In the genomic region with DNA sequence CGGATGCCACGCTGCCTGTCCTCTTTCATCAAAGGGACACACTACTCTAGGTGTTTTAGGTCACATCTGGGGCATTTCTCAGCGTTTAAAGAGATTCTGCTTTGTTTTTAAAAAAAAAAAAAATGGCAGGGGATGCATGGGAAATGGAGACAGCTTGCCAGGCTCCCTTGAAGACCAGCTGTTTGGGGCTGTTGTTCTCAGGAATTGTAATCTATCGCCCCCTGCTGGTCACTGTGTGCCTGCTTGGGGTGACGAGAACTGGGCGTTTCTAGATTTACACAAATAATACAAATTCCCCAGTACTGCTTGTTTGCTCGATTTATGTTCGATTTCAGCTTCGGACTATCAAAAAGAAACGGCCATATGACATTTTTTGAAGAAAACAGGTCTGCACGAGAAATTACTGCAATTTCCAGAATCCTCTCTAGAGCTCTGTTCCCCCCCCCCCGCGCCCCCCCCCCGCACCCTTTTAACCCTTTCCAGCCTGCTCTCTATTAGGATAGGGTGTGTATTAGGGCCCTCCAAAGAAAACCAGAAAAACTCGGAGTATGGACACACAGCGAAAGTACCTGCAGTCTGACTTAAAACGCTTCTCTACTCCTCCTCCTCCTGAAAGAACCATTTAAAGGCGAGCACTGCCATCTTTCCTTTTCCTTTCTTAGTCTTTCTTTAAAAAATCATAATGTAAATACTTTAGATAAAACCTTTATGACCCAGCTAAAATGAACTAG, we compare ENCODE assay signal across 8 mouse cellular contexts. TPM values are rescaled to one million over a fixed set of nuclear protein-coding genes. Genes with fewer than 3 reads are reported as not detected.
DNase-seq lines count a peak whose midpoint lies in the region; ATAC-seq and TF ChIP-seq lines count a peak whose summit lies in the region.

No protein-coding gene starts in this region.

- no peaks in the 10 kb centered on the region for H3K9me3 ChIP-seq in kidney, embryonic 15.5 days (replicated peaks)
- no peaks in the 10 kb centered on the region for H3K9me3 ChIP-seq in intestine, postnatal 0 days (ENCODE audit: control insufficient read depth)
- H3K9me3 ChIP-seq in neural tube, embryonic 11.5 days (ENCODE audit: control insufficient read depth, low read length) = no peaks in the 10 kb centered on the region

- peak; percentile 85 for TF ChIP-seq CTCF in kidney, adult 2 months (conservative IDR thresholded peaks at IDR 0.05; ENCODE audit: insufficient read depth, insufficient read length, low read depth, low read length)
- TF ChIP-seq CTCF in intestine, postnatal 0 days (IDR thresholded peaks at IDR 0.05; ENCODE audit: low read depth) = peak; percentile 87
- TF ChIP-seq CTCF in liver, adult 2 months (IDR thresholded peaks at IDR 0.05; ENCODE audit: low read depth, low read length) = peak; percentile 83

- no peak; the same call in 1 of the 2 replicates for ATAC-seq in kidney, embryonic 15.5 days (replicated peaks; ENCODE audit: low FRiP score)
- ATAC-seq in intestine, postnatal 0 days = no peak
- ATAC-seq in neural tube, embryonic 11.5 days (ENCODE audit: insufficient read depth, low FRiP score, low TSS enrichment) = no peak

- DNase-seq in kidney, adult 2 months = peak; percentile 83
- DNase-seq in cerebellum, adult 8-10 months = peak; percentile 55
- peak; percentile 74 to 86 for DNase-seq in frontal cortex, postnatal 10 days (ENCODE audit: low spot score in 2 of 2)
- peak; percentile 56 for DNase-seq in liver, adult 2 months (ENCODE audit: extremely low read depth, low read depth, low spot score)
- DNase-seq in neural tube, embryonic 11.5 days (ENCODE audit: low spot score) = peak; percentile 88
- DNase-seq in splenic B cell, adult 2 months (ENCODE audit: low read depth, low spot score) = peak; percentile 94

- WGBS in kidney, adult 2 months = 5% methylated on average over 17 of the region's 18 CpGs
- WGBS in kidney, embryonic 15.5 days = 6% methylated on average over 18 of the region's 18 CpGs
- 7% methylated on average over 17 of the region's 18 CpGs for WGBS in intestine, postnatal 0 days
- 10% methylated on average over 18 of the region's 18 CpGs for WGBS in liver, adult 2 months
- WGBS in neural tube, embryonic 11.5 days = 6% methylated on average over 17 of the region's 18 CpGs

- no peaks in the 10 kb centered on the region for H3K4me1 ChIP-seq in kidney, adult 2 months (ENCODE audit: control insufficient read depth, insufficient read depth, low read length)
- peaks cover 32% of the 10 kb centered on the region for H3K4me1 ChIP-seq in kidney, embryonic 15.5 days
- no peaks in the 10 kb centered on the region for H3K4me1 ChIP-seq in intestine, postnatal 0 days (replicated peaks; ENCODE audit: control insufficient read depth, insufficient read depth, low read length)
- no peaks in the 10 kb centered on the region for H3K4me1 ChIP-seq in liver, adult 2 months (ENCODE audit: control insufficient read depth, insufficient read depth, low read length)
- H3K4me1 ChIP-seq in neural tube, embryonic 11.5 days (ENCODE audit: control insufficient read depth, insufficient read depth, low read length) = peaks cover 9% of the 10 kb centered on the region

- H3K4me3 ChIP-seq in kidney, adult 2 months (ENCODE audit: insufficient read depth, low read depth, low read length) = no peak overlapping the region
- H3K4me3 ChIP-seq in kidney, embryonic 15.5 days (replicated peaks) = no peak overlapping the region
- H3K4me3 ChIP-seq in intestine, postnatal 0 days (ENCODE audit: low read depth, low read length) = no peak overlapping the region
- no peak overlapping the region for H3K4me3 ChIP-seq in liver, adult 2 months (ENCODE audit: insufficient read depth, low read depth, low read length)
- H3K4me3 ChIP-seq in neural tube, embryonic 11.5 days (ENCODE audit: low read depth, low read length) = no peak overlapping the region

- H3K4me2 ChIP-seq in kidney, embryonic 15.5 days = no peak overlapping the region
- no peak overlapping the region for H3K4me2 ChIP-seq in intestine, postnatal 0 days (replicated peaks; ENCODE audit: low read depth)
- no peak overlapping the region for H3K4me2 ChIP-seq in neural tube, embryonic 11.5 days (ENCODE audit: low read depth)

- peaks cover 5% of the 10 kb centered on the region; the same call in 1 of the 2 replicates for H3K27me3 ChIP-seq in kidney, adult 2 months (replicated peaks; ENCODE audit: control insufficient read depth, insufficient read depth, low read length)
- peaks cover 61% of the 10 kb centered on the region for H3K27me3 ChIP-seq in kidney, embryonic 15.5 days
- H3K27me3 ChIP-seq in intestine, postnatal 0 days (replicated peaks; ENCODE audit: control insufficient read depth, insufficient read depth, low read length) = peaks cover 53% of the 10 kb centered on the region
- peaks cover 16% of the 10 kb centered on the region; the same call in 1 of the 2 replicates for H3K27me3 ChIP-seq in liver, adult 2 months (ENCODE audit: control insufficient read depth, insufficient read depth, low read length)
- H3K27me3 ChIP-seq in neural tube, embryonic 11.5 days (ENCODE audit: control insufficient read depth, insufficient read depth, low read length) = peaks cover 45% of the 10 kb centered on the region
- H3K27me3 ChIP-seq in splenic B cell, adult 2 months (ENCODE audit: control insufficient read depth, insufficient read depth, low read length, poor library complexity, severe bottlenecking) = peaks cover 3% of the 10 kb centered on the region; the same call in 1 of the 2 replicates

- no peak overlapping the region for H3K9ac ChIP-seq in kidney, embryonic 15.5 days
- no peak overlapping the region for H3K9ac ChIP-seq in intestine, postnatal 0 days (ENCODE audit: low read depth, low read length)
- H3K9ac ChIP-seq in liver, adult 2 months (ENCODE audit: low read depth, low read length) = no peak overlapping the region
- H3K9ac ChIP-seq in neural tube, embryonic 11.5 days (ENCODE audit: low read length) = no peak overlapping the region

- TF ChIP-seq POLR2A in kidney, adult 2 months (IDR thresholded peaks at IDR 0.05; ENCODE audit: low read depth, low read length) = no peak
- no peak for TF ChIP-seq POLR2A in liver, adult 2 months (IDR thresholded peaks at IDR 0.05; ENCODE audit: extremely low read depth, insufficient read depth, low read length)

- no peaks in the 10 kb centered on the region for H3K79me2 ChIP-seq in liver, adult 2 months (ENCODE audit: control insufficient read depth, insufficient read depth, low read length)

- H3K36me3 ChIP-seq in kidney, adult 2 months (ENCODE audit: control insufficient read depth, insufficient read depth, low read length) = no peaks in the 10 kb centered on the region
- no peaks in the 10 kb centered on the region for H3K36me3 ChIP-seq in kidney, embryonic 15.5 days
- no peaks in the 10 kb centered on the region for H3K36me3 ChIP-seq in intestine, postnatal 0 days (ENCODE audit: control insufficient read depth, insufficient read depth)
- no peaks in the 10 kb centered on the region for H3K36me3 ChIP-seq in liver, adult 2 months (ENCODE audit: control insufficient read depth, insufficient read depth, low read length)
- H3K36me3 ChIP-seq in neural tube, embryonic 11.5 days (ENCODE audit: control insufficient read depth, insufficient read depth, low read length) = no peaks in the 10 kb centered on the region
- H3K36me3 ChIP-seq in splenic B cell, adult 2 months (ENCODE audit: control insufficient read depth, insufficient read depth, low read length, poor library complexity, severe bottlenecking) = no peaks in the 10 kb centered on the region

- H3K27ac ChIP-seq in kidney, adult 2 months (ENCODE audit: insufficient read depth, low read depth, low read length) = no peak overlapping the region
- no peak overlapping the region for H3K27ac ChIP-seq in kidney, embryonic 15.5 days
- no peak overlapping the region for H3K27ac ChIP-seq in intestine, postnatal 0 days (ENCODE audit: low read depth, low read length)
- H3K27ac ChIP-seq in liver, adult 2 months (replicated peaks; ENCODE audit: insufficient read depth, low read depth, low read length) = no peak overlapping the region
- H3K27ac ChIP-seq in neural tube, embryonic 11.5 days (ENCODE audit: low read depth, low read length) = no peak overlapping the region

RNA-seq across cellular contexts. Expression of gene Gad1, which starts 5.4 kb away (rescaled TPM):
- 0.31 and 1.5 TPM in 2 replicates for polyA plus RNA-seq in kidney, adult 2 months (2012; rRNA removed)
- polyA plus RNA-seq in kidney, embryonic 15.5 days (2015; fragmentation: Nextera tagmentation; extraction: Ambion mirVana) = 0.23 and 0.36 TPM in 2 replicates
- 0.12 TPM in 1 of 2 replicates, not detected in the other for polyA plus RNA-seq in intestine, postnatal 0 days (2015; fragmentation: Nextera tagmentation; extraction: Ambion mirVana)
- total RNA-seq in liver, adult 2 months (2014; rRNA removed) = 0.20 TPM in 1 of 2 replicates, not detected in the other
- polyA plus RNA-seq in liver, adult 2 months (2012; rRNA removed) = not detected in 2 replicates
- polyA plus RNA-seq in neural tube, embryonic 11.5 days (2014; fragmentation: Nextera tagmentation; extraction: Ambion mirVana) = 9.4 TPM in 2 replicates

RNA-seq across cellular contexts. Expression of gene Erich2, which starts 49.7 kb away (rescaled TPM):
- polyA plus RNA-seq in kidney, adult 2 months (2012; rRNA removed) = 2.2 and 2.7 TPM in 2 replicates
- polyA plus RNA-seq in kidney, embryonic 15.5 days (2015; fragmentation: Nextera tagmentation; extraction: Ambion mirVana) = 1.9 and 2.3 TPM in 2 replicates
- 0.94 and 1.3 TPM in 2 replicates for polyA plus RNA-seq in intestine, postnatal 0 days (2015; fragmentation: Nextera tagmentation; extraction: Ambion mirVana)
- not detected in 2 replicates for total RNA-seq in liver, adult 2 months (2014; rRNA removed)
- polyA plus RNA-seq in liver, adult 2 months (2012; rRNA removed) = not detected in 2 replicates
- polyA plus RNA-seq in neural tube, embryonic 11.5 days (2014; fragmentation: Nextera tagmentation; extraction: Ambion mirVana) = 1.2 and 1.6 TPM in 2 replicates
